Mouse (Mus musculus): ENCODE results near the gene Gm20388. TPM values are rescaled to one million over a fixed set of nuclear protein-coding genes. Genes with fewer than 3 reads are reported as not detected.

Gene Gm20388
- total RNA-seq, 2 experiments from 2014 or later: 5.8 TPM; not detected in 1

DNA sequence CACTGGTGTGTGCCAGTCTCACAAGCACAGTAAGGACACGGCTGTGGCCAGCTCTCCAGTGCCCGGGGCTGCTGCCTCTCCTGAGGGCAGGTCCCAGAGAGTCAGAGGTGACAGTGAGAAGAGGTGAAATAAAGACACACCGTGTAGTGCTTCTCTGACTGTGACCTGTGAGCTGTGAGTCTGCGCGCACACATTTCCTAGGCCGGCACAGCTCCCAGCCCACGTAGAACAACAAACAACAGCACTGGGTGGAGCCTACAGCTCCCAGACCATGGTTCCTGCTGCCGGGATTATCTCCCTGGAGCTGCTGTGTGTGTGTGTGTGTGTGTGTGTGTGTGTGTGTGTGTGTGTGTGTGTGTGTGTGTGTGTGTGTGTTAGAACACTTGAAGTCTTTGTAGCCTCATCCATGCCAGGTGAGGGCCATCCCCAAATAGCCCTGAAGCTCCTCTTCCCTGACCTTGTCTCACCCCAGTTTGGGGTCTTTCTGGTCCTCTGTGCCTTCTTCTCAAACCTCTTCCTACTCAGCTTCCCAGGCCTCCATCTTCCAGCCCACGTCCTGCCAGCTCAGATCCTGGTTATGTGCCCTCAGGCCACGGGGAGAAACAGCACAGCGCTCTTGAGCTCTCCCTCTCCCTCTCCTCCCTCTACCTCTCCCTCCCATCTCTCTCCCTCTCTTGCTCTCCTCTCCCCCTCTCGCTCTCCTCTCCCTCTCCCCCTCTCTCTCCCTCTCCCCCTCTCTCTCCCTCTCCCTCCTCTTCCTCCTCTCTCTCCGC, 2907.3 kb downstream of the Gm20388 start:
- no peak for DNase-seq

GRCm38 (mm10) chr8:122819776-122820175, 2909.1 kb downstream of the Gm20388 start:
- no peak for DNase-seq

DNA sequence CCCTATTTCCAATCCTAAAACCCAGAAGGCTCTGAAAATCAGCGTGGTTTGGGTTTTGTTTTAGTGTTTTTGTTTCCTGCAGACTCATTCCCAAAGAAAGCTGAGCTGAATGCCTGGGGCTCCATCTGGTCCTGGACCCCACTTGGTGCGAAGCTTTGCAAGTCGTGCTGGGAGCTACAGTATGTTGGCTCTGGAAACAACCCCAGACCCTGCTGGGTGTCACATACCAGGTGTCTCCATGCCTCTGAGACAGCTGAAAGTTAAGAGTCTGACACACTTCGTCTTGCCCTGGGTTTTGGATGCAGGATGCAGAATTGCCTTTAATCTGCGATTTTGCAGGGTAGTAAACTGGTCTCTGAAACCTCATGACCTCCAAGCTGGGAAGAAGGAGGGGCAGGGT, 2913.9 kb downstream of the Gm20388 start:
- no peak for DNase-seq

GRCm38 (mm10) chr8:122824986-122825385, 2914.3 kb downstream of the Gm20388 start:
- no peak for DNase-seq

DNA sequence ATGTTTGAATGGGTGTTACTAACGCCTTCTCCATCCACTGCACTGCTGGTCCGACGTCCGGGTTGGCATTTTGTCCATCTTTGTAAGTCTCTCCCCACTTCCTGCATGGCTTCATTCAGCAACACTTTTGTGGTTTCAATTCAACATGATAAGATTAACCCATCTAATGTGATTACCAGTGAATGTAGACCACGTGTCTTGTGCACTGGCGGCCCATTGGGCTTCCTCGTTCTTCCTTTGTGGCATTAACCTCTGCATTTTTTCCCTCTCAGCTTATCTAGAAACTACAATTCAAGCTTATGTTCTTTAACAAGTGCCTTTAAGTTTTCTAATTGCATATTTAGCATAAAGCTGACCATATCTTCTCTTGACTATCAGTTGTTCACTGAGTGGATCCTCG, 2914.8 kb downstream of the Gm20388 start:
- no peak for DNase-seq

DNA sequence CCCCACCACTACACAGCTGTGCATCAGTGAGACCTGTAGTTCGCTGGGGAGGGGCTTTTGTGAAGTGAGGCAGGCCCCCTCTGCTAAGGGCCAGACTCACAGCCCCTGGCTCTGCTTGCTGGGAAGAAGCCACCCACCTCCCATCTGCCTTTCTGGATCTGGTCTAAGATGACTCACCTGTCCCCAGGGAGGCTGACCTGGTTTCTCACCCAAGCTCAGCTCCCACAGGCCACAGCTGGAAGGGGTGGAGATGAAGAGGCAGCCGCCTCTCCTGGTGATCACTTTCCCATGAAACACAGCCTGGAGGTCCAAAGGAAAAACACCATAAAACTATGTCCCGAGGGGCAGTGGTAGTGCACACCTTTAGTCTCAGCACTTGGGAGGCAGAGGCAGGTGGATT, 2918.8 kb downstream of the Gm20388 start:
- DNase-seq: no peak

DNA sequence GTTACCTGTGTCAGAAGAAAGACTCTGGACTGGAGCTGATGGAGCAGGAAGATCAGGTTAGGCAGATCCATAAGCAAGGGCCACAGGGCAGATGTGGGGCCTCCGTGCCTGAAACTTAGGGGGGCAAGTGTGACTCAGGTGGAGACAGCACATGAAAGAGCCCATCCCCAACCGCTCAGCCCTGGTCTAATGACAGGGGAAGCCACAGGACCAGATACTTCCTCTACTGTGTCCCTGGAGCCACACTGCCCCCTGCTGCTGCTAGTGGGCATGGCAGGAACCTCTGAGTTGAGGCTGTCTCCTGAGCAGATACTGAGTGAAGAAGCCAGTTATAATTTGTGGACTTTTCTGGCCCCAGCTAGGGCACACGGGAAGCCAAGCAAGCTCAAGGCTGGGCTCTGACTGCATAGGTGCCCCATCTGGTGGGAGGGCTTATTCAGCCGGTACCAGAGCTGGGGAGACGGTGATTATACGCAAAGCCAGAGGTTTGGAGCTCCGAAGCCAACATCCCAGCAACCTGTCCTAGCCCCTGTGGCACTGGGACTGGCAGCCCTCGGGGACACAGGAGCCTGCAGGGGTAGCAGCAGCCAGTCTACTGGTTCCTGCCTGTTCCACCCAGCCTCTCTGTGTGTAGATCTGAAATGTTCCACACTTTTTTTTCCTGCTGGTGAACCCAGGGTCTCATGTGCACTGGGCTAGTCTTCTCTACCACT, 2919.9 kb downstream of the Gm20388 start:
- peak; percentile 96 for DNase-seq

GRCm38 (mm10) chr8:122834416-122834815, 2923.8 kb downstream of the Gm20388 start:
- DNase-seq: no peak

DNA sequence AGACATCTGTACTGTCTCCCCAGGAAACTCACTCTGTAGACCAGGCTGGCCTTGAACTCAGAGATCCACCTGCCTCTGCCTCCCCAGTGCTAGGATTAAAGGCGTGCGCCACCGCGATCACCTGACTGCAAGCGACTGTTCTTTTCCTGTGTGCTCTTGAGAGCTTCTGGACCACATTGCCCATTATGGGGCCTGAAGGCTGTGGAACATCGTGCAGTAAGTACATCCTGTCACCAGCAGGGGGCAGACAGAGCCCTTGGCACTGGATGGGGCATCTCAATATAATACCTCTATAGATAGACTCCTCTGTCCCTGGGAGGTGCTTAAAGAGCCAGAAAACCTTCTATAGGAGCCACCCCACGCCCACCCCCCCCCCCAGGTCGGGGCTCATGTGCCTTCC, 2924.3 kb downstream of the Gm20388 start:
- DNase-seq: peak; percentile 85

DNA sequence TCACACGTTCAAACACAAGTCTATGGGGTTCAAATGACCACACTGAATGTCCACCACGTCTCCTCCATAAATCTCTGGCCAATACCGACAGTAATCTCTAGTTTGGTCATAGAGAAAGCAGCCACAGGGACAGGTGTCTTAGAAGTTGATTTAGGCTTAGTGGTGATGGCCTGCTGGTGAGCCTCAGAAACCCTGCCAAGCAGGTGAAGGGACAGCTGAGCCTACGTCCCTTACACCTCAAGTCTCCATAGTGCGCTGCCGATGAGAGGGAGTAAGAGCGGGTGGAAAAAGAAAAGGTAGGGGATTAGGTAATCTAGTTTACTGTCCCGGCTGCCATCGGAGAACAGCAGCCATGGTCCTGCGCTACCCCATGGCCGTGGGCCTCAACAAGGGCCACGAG, 2925.6 kb downstream of the Gm20388 start:
- DNase-seq: no peak

DNA sequence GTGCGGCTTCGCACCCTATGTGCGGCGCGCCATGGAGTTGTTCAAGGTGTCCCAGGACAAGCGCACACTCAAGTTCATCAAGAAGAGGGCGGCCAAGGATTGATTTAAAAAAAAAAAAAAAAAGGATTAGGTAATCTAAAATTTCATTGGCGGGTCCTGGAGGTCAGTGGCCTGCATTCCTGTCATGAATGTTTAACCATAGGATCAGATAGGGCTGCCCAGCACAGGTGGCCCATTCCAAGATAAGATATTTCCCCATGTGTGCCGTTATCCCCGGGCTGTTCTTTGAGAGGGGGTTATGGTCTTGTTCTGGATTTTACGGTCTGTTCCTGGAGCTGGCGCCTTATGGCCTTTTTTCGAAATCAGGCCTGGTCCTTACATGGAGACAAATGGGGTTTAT, 2926.1 kb downstream of the Gm20388 start:
- no peak for DNase-seq

DNA sequence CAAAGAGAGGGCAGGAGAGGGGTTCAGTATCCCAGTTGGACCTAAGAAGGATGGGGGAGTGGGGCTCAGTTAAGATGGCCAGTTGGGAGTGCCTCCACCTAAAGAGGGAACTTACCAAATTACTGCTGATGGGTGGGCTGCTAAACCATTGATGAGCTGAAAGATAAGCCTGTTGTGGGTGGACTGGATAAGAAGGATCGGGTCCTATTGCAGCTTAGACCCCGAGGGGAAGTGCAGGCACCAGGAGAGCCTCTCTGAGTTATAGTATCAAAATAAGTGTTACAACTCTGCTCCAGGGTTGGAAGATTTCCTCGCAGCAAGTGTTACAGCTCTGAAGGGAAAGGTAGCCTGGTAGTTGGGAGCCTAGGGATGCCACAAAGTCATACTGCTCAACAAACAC, 2933.5 kb downstream of the Gm20388 start:
- DNase-seq: no peak

- DNase-seq: peak; percentile 73
Measured at GRCm38 (mm10) chr8:122845662-122846061, 2935.0 kb downstream of the Gm20388 start.

DNA sequence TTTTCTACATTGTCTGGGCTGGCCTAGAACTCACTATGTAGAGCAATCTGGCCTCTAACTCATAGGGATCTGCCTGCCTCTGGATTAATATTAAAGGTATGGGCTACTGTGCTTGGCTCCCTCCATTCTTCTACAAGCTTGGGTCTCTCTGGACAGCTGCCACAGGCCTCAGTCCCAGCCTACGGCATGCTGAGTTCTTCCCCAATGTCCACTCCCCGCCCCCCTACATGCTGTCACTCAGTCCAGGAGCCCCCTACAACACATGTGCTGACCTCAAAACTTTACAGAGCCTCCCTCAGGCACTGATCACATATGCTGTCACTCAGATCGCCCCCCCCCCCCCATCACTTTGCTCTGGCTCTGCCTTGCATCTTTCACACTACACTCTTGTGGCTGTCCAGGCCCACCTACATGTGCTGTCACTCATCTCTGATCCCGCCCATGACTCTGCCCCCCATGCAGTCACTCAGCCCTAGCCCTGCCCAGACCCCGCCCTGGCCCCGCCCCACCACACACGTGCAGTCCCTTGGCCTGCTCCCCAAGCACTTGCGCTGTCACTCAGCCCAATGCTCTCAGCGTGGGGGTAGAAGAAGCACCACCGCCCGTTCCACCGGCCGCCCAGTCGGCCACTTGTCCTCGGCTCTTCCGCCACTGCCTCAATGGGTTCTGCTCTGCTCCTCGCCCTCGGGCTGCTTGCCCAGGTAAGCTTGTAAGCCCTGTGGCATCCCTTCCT, 2937.4 kb downstream of the Gm20388 start, which contains the start of gene Cdh15:
Cdh15 (plus strand) TSS at position 138 of the 733 bp plus-strand sequence.
- DNase-seq: peak; percentile 68

GRCm38 (mm10) chr8:122849152-122849910, 2938.7 kb downstream of the Gm20388 start:
- DNase-seq: no peak

DNA sequence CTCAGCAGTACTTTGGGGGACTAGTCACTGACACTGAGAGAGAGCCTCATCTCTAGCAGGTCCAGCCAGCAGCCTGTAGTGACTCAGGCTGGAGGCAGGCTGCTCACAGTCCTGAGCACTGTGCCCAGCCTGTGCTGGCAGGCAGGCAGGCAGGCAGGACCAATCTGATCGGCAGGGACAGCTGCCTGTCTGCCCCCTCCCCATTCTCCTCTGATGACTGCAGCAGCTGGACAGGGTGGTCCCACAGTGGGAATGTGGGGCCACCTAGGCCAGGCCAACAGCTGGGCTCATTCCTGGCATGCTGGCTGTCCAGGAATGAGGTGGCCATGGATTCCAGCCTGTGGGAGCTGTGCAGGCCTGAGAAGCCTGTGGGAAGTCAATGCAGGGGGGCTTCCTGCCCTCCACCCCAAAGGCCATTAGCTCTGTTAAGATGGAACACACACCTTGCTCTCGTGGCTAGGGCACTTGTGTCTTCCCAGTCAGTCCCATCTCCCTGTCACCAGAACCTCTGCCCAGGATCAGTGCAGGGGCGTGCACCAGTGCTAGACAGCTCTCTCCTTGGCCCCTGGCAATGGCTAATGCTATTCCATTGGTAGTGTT, 2940.1 kb downstream of the Gm20388 start:
- DNase-seq: no peak

DNA sequence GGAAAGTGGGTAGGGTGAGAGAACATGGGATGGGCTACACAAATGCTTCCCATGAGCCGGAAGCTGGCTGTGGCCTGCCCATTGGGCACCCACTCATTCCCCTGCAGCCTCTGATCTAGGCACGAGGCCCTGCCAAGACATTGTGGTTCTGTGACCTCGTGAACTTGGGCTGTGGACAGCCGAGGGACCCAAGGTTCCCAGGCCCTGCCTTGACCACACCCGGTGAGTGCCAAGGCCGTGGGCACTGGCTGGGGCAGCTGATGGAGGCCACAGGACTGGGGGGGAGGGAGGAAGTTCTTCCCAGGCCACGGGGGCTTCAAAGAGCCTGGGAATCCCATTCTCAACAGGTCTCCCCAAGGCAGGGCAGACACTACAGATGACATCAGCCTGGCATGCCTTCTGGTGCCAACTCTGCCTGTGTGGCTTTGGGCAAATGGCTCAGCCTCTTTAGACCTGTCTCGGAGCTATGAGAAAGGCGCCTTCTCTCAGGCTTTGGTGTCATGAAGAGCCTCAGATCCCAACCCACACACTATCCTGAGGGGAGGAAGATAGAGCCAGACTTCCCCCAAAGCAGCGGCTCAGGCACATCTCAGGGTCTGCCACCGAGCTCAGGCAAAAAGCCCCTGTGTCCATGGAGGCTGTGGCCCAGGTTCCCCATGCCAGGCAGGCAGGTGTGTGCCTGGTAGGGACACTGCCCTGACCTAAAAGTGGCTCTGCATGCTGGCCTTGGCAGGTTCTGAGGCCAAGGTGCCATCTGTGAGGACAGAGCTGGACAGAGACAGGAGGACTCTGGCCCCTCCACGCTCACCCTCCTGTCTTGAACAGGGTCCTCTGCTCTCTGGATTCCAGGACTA, 2941.3 kb downstream of the Gm20388 start:
- DNase-seq: no peak

GRCm38 (mm10) chr8:122852546-122852905, 2941.9 kb downstream of the Gm20388 start:
- no peak for DNase-seq

GRCm38 (mm10) chr8:122853340-122853771, 2942.7 kb downstream of the Gm20388 start:
- DNase-seq: peak; percentile 32

GRCm38 (mm10) chr8:122854388-122854787, 2943.7 kb downstream of the Gm20388 start:
- no peak for DNase-seq

GRCm38 (mm10) chr8:122855123-122855522, 2944.5 kb downstream of the Gm20388 start:
- no peak for DNase-seq

Data from heart, postnatal 4 days (tissue).